ENCODE assay signal across 21 mouse cellular contexts in genomic region chr4:47023949-47024348, GRCm38 (mm10). TPM values are rescaled to one million over a fixed set of nuclear protein-coding genes. Genes with fewer than 3 reads are reported as not detected.
"Had no signal": no experiment of that assay in that cellular context is flagged by ENCODE, and none has a peak within 500 bp of the region (broad histone marks: within the 10 kb centered on the region; RNA-seq: fewer than 3 reads in every experiment).

No protein-coding gene starts in this region.

- H3K27ac ChIP-seq: left cerebral cortex, adult 2 months; limb, embryonic 12.5 days; limb, embryonic 15.5 days; liver, embryonic 14.5 days; macrophage; midbrain, embryonic 13.5 days had no signal

- DNase-seq: kidney, adult 9 months; kidney, postnatal 14 days; kidney, postnatal 4 days; layer of hippocampus, adult 9-11 months; layer of hippocampus, postnatal 36 days; left cerebral cortex, postnatal 4 days; liver, postnatal 0 days; lung, embryonic 14.5 days; thymus, adult 18-20 months; thymus, postnatal 36 days had no signal

- ATAC-seq: liver, postnatal 0 days; lung, postnatal 0 days; midbrain, embryonic 13.5 days; midbrain, embryonic 16.5 days had no signal

- H3K4me1 ChIP-seq: limb, embryonic 15.5 days; midbrain, embryonic 13.5 days had no signal

- H3K4me3 ChIP-seq: left cerebral cortex, adult 2 months; limb, embryonic 12.5 days; limb, embryonic 15.5 days; midbrain, embryonic 13.5 days had no signal

- H3K27me3 ChIP-seq: limb, embryonic 12.5 days; limb, embryonic 15.5 days; midbrain, embryonic 13.5 days had no signal

- H3K4me2 ChIP-seq: limb, embryonic 12.5 days; limb, embryonic 15.5 days; liver, embryonic 11.5 days; lung, embryonic 14.5 days; midbrain, embryonic 13.5 days had no signal

- H3K9ac ChIP-seq: limb, embryonic 12.5 days; limb, embryonic 15.5 days; liver, embryonic 14.5 days; liver, postnatal 0 days; lung, embryonic 14.5 days; midbrain, embryonic 13.5 days had no signal

- H3K9me3 ChIP-seq: limb, embryonic 12.5 days; limb, embryonic 15.5 days; midbrain, embryonic 13.5 days had no signal

RNA-seq across cellular contexts. Expression of gene Gabbr2, which starts 32.3 kb away (rescaled TPM):
- total RNA-seq: megakaryocyte, adult 5-6 weeks had no signal
- polyA plus RNA-seq: lung, embryonic 14.5 days; lung, postnatal 0 days; spleen, adult 2 months had no signal
